Mouse (Mus musculus): ENCODE results near the gene Hspb6. TPM values are rescaled to one million over a fixed set of nuclear protein-coding genes. Genes with fewer than 3 reads are reported as not detected.

Hspb6 gene
- polyA plus RNA-seq, 1 experiment from 2014 or later = 6.2 TPM

GRCm38 (mm10) chr7:30572969-30573368, 21.0 kb downstream of the Hspb6 start:
- WGBS = 92% methylated on average over 2 of the region's 2 CpGs
- Histone ChIP-seq H3K36me3 (peaks cover 100% of the 10 kb centered on the region), H3K4me1 (no peaks in the 10 kb centered on the region), H3K9me3 (replicated peaks) (no peaks in the 10 kb centered on the region), H3K4me3 (no peak overlapping the region), H3K27ac (replicated peaks) (no peak overlapping the region), H3K27me3 (ENCODE audit: low read depth, poor library complexity, severe bottlenecking) (no peaks in the 10 kb centered on the region)
- DNase-seq (ENCODE audit: low spot score) = no peak

- no peak for DNase-seq (ENCODE audit: low spot score)
- H3K36me3 ChIP-seq = peaks cover 99% of the 10 kb centered on the region
Observed at GRCm38 (mm10) chr7:30579950-30580349, 28.0 kb downstream of the Hspb6 start.

GRCm38 (mm10) chr7:30581547-30581946, 29.6 kb downstream of the Hspb6 start:
- 97% methylated on average over 16 of the region's 16 CpGs for WGBS

More at GRCm38 (mm10) chr7:30579950-30580349, 28.0 kb downstream of the Hspb6 start:
- Histone ChIP-seq H3K9me3 (replicated peaks) (no peaks in the 10 kb centered on the region), H3K4me3 (no peak overlapping the region), H3K4me1 (no peaks in the 10 kb centered on the region), H3K27me3 (ENCODE audit: low read depth, poor library complexity, severe bottlenecking) (no peaks in the 10 kb centered on the region), H3K27ac (replicated peaks) (no peak overlapping the region)
- 95% methylated on average over 8 of the region's 8 CpGs for WGBS

GRCm38 (mm10) chr7:30584339-30584738, 32.4 kb downstream of the Hspb6 start:
- 95% methylated on average over 10 of the region's 10 CpGs for WGBS
- no peak for DNase-seq (ENCODE audit: low spot score)
- H3K4me3 ChIP-seq = no peak overlapping the region
- peaks cover 16% of the 10 kb centered on the region for H3K4me1 ChIP-seq
- H3K27ac ChIP-seq (replicated peaks) = no peak overlapping the region
- H3K36me3 ChIP-seq = peaks cover 75% of the 10 kb centered on the region
- H3K9me3 ChIP-seq (replicated peaks) = no peaks in the 10 kb centered on the region
- H3K27me3 ChIP-seq (ENCODE audit: low read depth, poor library complexity, severe bottlenecking) = no peaks in the 10 kb centered on the region

More at GRCm38 (mm10) chr7:30581547-30581946, 29.6 kb downstream of the Hspb6 start:
- Histone ChIP-seq H3K36me3 (peaks cover 99% of the 10 kb centered on the region), H3K9me3 (replicated peaks) (no peaks in the 10 kb centered on the region), H3K27ac (replicated peaks) (no peak overlapping the region), H3K4me1 (peaks cover 3% of the 10 kb centered on the region), H3K27me3 (ENCODE audit: low read depth, poor library complexity, severe bottlenecking) (no peaks in the 10 kb centered on the region), H3K4me3 (no peak overlapping the region)
- no peak for DNase-seq (ENCODE audit: low spot score)

- H3K9me3 ChIP-seq (replicated peaks) = no peaks in the 10 kb centered on the region
- no peak for DNase-seq (ENCODE audit: low spot score)
- H3K4me3 ChIP-seq = no peak overlapping the region
Observed at GRCm38 (mm10) chr7:30585170-30585569, 33.2 kb downstream of the Hspb6 start.

GRCm38 (mm10) chr7:30586455-30587020, 34.6 kb downstream of the Hspb6 start:
- DNase-seq (ENCODE audit: low spot score) = no peak
- H3K36me3 ChIP-seq = peaks cover 54% of the 10 kb centered on the region
- peak overlapping the region; percentile 99; the same call in 1 of the 2 replicates for H3K27ac ChIP-seq (replicated peaks)
- 92% methylated on average over 28 of the region's 28 CpGs for WGBS
- no peaks in the 10 kb centered on the region for H3K27me3 ChIP-seq (ENCODE audit: low read depth, poor library complexity, severe bottlenecking)
- H3K4me1 ChIP-seq = peaks cover 27% of the 10 kb centered on the region
- H3K9me3 ChIP-seq (replicated peaks) = no peaks in the 10 kb centered on the region
- peak overlapping the region; percentile 99 for H3K4me3 ChIP-seq

More at GRCm38 (mm10) chr7:30585170-30585569, 33.2 kb downstream of the Hspb6 start:
- peaks cover 22% of the 10 kb centered on the region for H3K4me1 ChIP-seq
- WGBS = 94% methylated on average over 7 of the region's 7 CpGs
- H3K27ac ChIP-seq (replicated peaks) = no peak overlapping the region
- H3K27me3 ChIP-seq (ENCODE audit: low read depth, poor library complexity, severe bottlenecking) = no peaks in the 10 kb centered on the region
- peaks cover 67% of the 10 kb centered on the region for H3K36me3 ChIP-seq

- H3K36me3 ChIP-seq = peaks cover 38% of the 10 kb centered on the region
- DNase-seq (ENCODE audit: low spot score) = no peak
Observed at GRCm38 (mm10) chr7:30587842-30588667, 36.1 kb downstream of the Hspb6 start.

GRCm38 (mm10) chr7:30588676-30589434, 36.9 kb downstream of the Hspb6 start, which contains the start of gene Kmt2b:
TSS of gene Kmt2b (minus strand) at chr7:30588726.
- under 1% methylated on average over 63 of the region's 68 CpGs for WGBS
- no peaks in the 10 kb centered on the region for H3K9me3 ChIP-seq (replicated peaks)

More at GRCm38 (mm10) chr7:30587842-30588667, 36.1 kb downstream of the Hspb6 start:
- Histone ChIP-seq H3K9me3 (replicated peaks) (no peaks in the 10 kb centered on the region), H3K4me3 (peak overlapping the region; percentile 99), H3K27ac (replicated peaks) (peak overlapping the region; percentile 99), H3K4me1 (peaks cover 32% of the 10 kb centered on the region), H3K27me3 (ENCODE audit: low read depth, poor library complexity, severe bottlenecking) (no peaks in the 10 kb centered on the region)
- WGBS = under 1% methylated on average over 67 of the region's 67 CpGs

GRCm38 (mm10) chr7:30589435-30590301, 37.7 kb downstream of the Hspb6 start:
- H3K36me3 ChIP-seq = peaks cover 22% of the 10 kb centered on the region
- H3K27ac ChIP-seq (replicated peaks) = peak overlapping the region; percentile 99
- DNase-seq (ENCODE audit: low spot score) = peak; percentile 89
- WGBS = 32% methylated on average over 40 of the region's 40 CpGs
- H3K4me3 ChIP-seq = peak overlapping the region; percentile 99
- no peaks in the 10 kb centered on the region for H3K9me3 ChIP-seq (replicated peaks)
- H3K27me3 ChIP-seq (ENCODE audit: low read depth, poor library complexity, severe bottlenecking) = no peaks in the 10 kb centered on the region
- H3K4me1 ChIP-seq = peaks cover 32% of the 10 kb centered on the region

More at GRCm38 (mm10) chr7:30588676-30589434, 36.9 kb downstream of the Hspb6 start, which contains the start of gene Kmt2b:
- H3K27ac ChIP-seq (replicated peaks) = peak within 1 kb of the TSS; percentile 99
- peak; percentile 98 for DNase-seq (ENCODE audit: low spot score)
- H3K36me3 ChIP-seq = peaks cover 30% of the 10 kb centered on the region
- no peaks in the 10 kb centered on the region for H3K27me3 ChIP-seq (ENCODE audit: low read depth, poor library complexity, severe bottlenecking)
- peak within 1 kb of the TSS; percentile 99 for H3K4me3 ChIP-seq
- H3K4me1 ChIP-seq = peaks cover 32% of the 10 kb centered on the region

GRCm38 (mm10) chr7:30590927-30591604, 39.1 kb downstream of the Hspb6 start:
- H3K4me3 ChIP-seq = peak overlapping the region; percentile 16; the same call in 1 of the 2 replicates
- peaks cover 8% of the 10 kb centered on the region for H3K36me3 ChIP-seq
- H3K27ac ChIP-seq (replicated peaks) = no peak overlapping the region
- no peaks in the 10 kb centered on the region for H3K9me3 ChIP-seq (replicated peaks)
- 83% methylated on average over 9 of the region's 9 CpGs for WGBS
- DNase-seq (ENCODE audit: low spot score) = no peak
- H3K4me1 ChIP-seq = peaks cover 32% of the 10 kb centered on the region
- no peaks in the 10 kb centered on the region for H3K27me3 ChIP-seq (ENCODE audit: low read depth, poor library complexity, severe bottlenecking)

- Histone ChIP-seq H3K36me3 (peaks cover 3% of the 10 kb centered on the region), H3K27me3 (ENCODE audit: low read depth, poor library complexity, severe bottlenecking) (no peaks in the 10 kb centered on the region)
- 43% methylated on average over 4 of the region's 4 CpGs for WGBS
Observed at GRCm38 (mm10) chr7:30591605-30591951, 39.6 kb downstream of the Hspb6 start.

More at GRCm38 (mm10) chr7:30591605-30591951, 39.6 kb downstream of the Hspb6 start:
- Histone ChIP-seq H3K27ac (replicated peaks) (no peak overlapping the region), H3K4me3 (peak overlapping the region; percentile 16; the same call in 1 of the 2 replicates), H3K4me1 (peaks cover 28% of the 10 kb centered on the region), H3K9me3 (replicated peaks) (no peaks in the 10 kb centered on the region)
- no peak for DNase-seq (ENCODE audit: low spot score)

Measured in midbrain, embryonic 10.5 days (tissue).